Mouse (Mus musculus): ENCODE data around the gene Srsf1.

The Srsf1 gene

GRCm38 (mm10) chr11:88073343-88073875 is 26.2 kb downstream of the Srsf1 start:
- DNase-seq (ENCODE audit: low spot score), result no peak

- DNase-seq (ENCODE audit: low spot score), result no peak
Observed at GRCm38 (mm10) chr11:88075701-88076100, 28.5 kb downstream of the Srsf1 start.

GRCm38 (mm10) chr11:88076394-88076793 is 29.2 kb downstream of the Srsf1 start:
- DNase-seq (ENCODE audit: low spot score), result no peak

- DNase-seq (ENCODE audit: low spot score), result no peak
Observed at GRCm38 (mm10) chr11:88083699-88084098, 36.5 kb downstream of the Srsf1 start.

GRCm38 (mm10) chr11:88086737-88087627 is 39.8 kb downstream of the Srsf1 start:
- peak; percentile 92 for DNase-seq (ENCODE audit: low spot score)

GRCm38 (mm10) chr11:88089150-88089549 is 42.0 kb downstream of the Srsf1 start:
- no peak for DNase-seq (ENCODE audit: low spot score)

- DNase-seq (ENCODE audit: low spot score), result no peak
Observed at GRCm38 (mm10) chr11:88090293-88090692, 43.1 kb downstream of the Srsf1 start.

GRCm38 (mm10) chr11:88091949-88092348 is 44.8 kb downstream of the Srsf1 start:
- no peak for DNase-seq (ENCODE audit: low spot score)

GRCm38 (mm10) chr11:88097173-88097572 is 50.0 kb downstream of the Srsf1 start:
- no peak for DNase-seq (ENCODE audit: low spot score)

GRCm38 (mm10) chr11:88098021-88098729 is 51.0 kb downstream of the Srsf1 start, which contains the start of gene Cuedc1:
Gene Cuedc1, plus strand, starts transcription at chr11:88098058.
- no peak for DNase-seq (ENCODE audit: low spot score)

- peak; percentile 76 for DNase-seq (ENCODE audit: low spot score)
Observed at GRCm38 (mm10) chr11:88098787-88099598, 51.8 kb downstream of the Srsf1 start.

- DNase-seq (ENCODE audit: low spot score), result peak; percentile 69
Observed at GRCm38 (mm10) chr11:88099599-88100023, 52.4 kb downstream of the Srsf1 start.

GRCm38 (mm10) chr11:88100170-88100569 is 53.0 kb downstream of the Srsf1 start:
- DNase-seq (ENCODE audit: low spot score), result no peak
